Mouse (Mus musculus) cortical plate, adult 2 months (tissue): Measurements from ENCODE around the gene Nupr1. TPM values are rescaled to one million over a fixed set of nuclear protein-coding genes. Genes with fewer than 3 reads are reported as not detected.
A peak's percentile ranks its signal among the peaks of the same experiment; 100 is the strongest.

Experiments
- H3K27ac ChIP-seq: fragments of 200-500 bp; 2 replicates; pipeline ENCODE4 v1.5.1; 2012; ENCODE audit warnings: low read length, control low read depth, inconsistent platforms; ENCODE audit not compliant: insufficient read depth
- H3K4me1 ChIP-seq: fragments of 200-500 bp; 2 replicates; pipeline ENCODE4 v1.6.1; 2011; ENCODE audit warnings: low read length; ENCODE audit not compliant: control insufficient read depth, insufficient read depth
- H3K4me3 ChIP-seq: fragments of 200-500 bp; 2 replicates; pipeline ENCODE4 v1.5.1; 2011; ENCODE audit warnings: mild to moderate bottlenecking, low read length, control low read depth; ENCODE audit not compliant: insufficient read depth
- CTCF ChIP-seq: fragments of 200-500 bp; IDR thresholded peaks from 2 replicates; pipeline ENCODE4 v1.5.1; 2011; ENCODE audit warnings: mild to moderate bottlenecking, control low read depth, low read length; ENCODE audit not compliant: insufficient read depth; ENCODE audit errors: extremely low read depth
- POLR2A ChIP-seq: fragments of 200-500 bp; IDR thresholded peaks from 2 replicates; pipeline ENCODE4 v1.6.1; 2011; ENCODE audit warnings: mild to moderate bottlenecking, low read length, control low read depth; ENCODE audit not compliant: insufficient read depth; ENCODE audit errors: extremely low read depth
- polyA plus RNA-seq: library from polyadenylated mRNA; depleted of rRNA; stranded (reverse); fragments of >200 nt; gene quantifications from 2 replicates; pipeline ENCODE4 v1.2.3, GENCODE M21; 2012; rRNA removed

Gene Nupr1
- polyA plus RNA-seq, 1 experiment = 21.6 TPM

- no peak for TF ChIP-seq POLR2A
- TF ChIP-seq CTCF = no peak
- H3K27ac ChIP-seq = no peak within 1 kb of the TSS
- H3K4me3 ChIP-seq = no peak within 1 kb of the TSS
- no peaks in the 10 kb centered on the region for H3K4me1 ChIP-seq
Observed at GRCm38 (mm10) chr7:126585717-126586116, 44.9 kb downstream of the Nupr1 start, which contains the start of gene Cln3. TSS of gene Cln3 (minus strand) at chr7:126585817.

DNA sequence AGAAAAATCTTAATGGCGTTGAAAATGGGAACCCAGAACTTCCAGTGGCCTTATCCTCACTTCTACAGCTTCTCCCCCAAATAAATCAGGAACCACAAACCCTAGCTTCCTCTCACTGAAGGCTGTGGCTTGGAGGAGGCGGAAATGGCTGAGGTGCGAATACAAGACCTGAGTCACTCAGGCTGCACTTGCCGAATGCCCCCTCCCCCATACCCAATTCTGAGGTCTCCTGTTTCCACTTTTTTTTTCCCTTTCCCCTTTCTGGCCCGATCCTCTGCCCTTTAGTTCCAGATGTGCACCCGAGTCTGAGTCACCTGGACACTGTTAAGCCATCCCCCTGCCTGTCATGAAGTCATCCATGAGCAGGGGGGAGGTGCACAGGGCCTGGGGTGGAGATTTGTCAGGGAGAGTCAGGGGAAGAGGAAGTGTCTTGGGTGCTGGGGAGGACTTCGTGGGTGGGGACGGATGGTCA lies 46.1 kb downstream of the Nupr1 start, which contains the start of gene Apobr:
TSS of gene Apobr (plus strand) at position 437 of the 472 bp plus-strand sequence.
- H3K27ac ChIP-seq = no peak within 1 kb of the TSS
- no peaks in the 10 kb centered on the region for H3K4me1 ChIP-seq
- no peak for TF ChIP-seq CTCF
- TF ChIP-seq POLR2A = no peak
- H3K4me3 ChIP-seq = no peak within 1 kb of the TSS; the same call in 1 of the 2 replicates

- Histone ChIP-seq H3K4me1 (no peaks in the 10 kb centered on the region), H3K27ac (no peak overlapping the region), H3K4me3 (peak overlapping the region; percentile 42)
- TF ChIP-seq CTCF (no peak), POLR2A (no peak)
Observed at GRCm38 (mm10) chr7:126583761-126584160, 46.9 kb downstream of the Nupr1 start.

- peak; percentile 27; the same call in 1 of the 2 replicates for TF ChIP-seq POLR2A
- TF ChIP-seq CTCF = no peak
- H3K4me3 ChIP-seq = peak overlapping the region; percentile 42
- peak overlapping the region; percentile 7; the same call in 1 of the 2 replicates for H3K27ac ChIP-seq
- H3K4me1 ChIP-seq = no peaks in the 10 kb centered on the region
Observed at GRCm38 (mm10) chr7:126583251-126583709, 47.4 kb downstream of the Nupr1 start.

DNA sequence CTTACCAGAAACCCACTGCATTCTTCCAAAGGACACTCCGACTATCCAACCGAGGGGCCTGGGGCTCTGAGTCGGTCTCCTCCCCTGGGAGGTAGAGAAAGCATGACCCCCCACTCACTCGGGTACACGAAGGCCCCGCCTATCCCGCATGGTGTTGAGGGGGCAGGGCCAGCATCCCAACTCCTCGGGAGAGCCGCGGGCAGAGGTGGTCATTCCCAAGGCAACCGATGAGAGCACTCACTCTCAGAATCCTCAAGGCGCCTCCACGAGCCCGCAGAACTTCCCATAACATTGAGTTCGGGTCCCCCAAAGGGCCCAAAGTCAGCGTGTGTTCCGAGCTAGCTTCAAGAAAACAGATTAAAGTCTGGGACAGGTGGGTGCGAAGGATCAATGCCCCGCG lies 47.9 kb downstream of the Nupr1 start:
- Histone ChIP-seq H3K27ac (no peak overlapping the region), H3K4me3 (peak overlapping the region; percentile 42), H3K4me1 (no peaks in the 10 kb centered on the region)
- TF ChIP-seq CTCF = no peak
- TF ChIP-seq POLR2A = no peak

DNA sequence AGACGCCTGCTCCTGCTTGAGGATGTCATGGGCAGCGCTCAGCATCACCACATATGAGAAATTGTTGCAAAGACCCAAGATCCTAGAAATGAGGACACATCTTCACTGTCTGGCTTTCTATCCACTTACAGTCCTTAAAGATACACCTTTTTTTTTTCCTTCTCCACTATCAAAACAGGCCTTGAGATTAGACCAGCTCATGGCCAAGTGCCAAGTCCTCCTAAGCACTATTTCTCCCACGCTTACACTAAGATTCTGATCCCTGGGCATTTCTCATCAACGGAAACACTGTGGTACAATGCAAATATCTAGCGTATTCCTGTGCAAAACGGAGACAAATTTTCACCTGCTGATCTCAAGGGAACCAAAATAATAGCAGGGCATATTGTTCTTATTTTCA lies 49.0 kb downstream of the Nupr1 start:
- H3K4me1 ChIP-seq = no peaks in the 10 kb centered on the region
- H3K4me3 ChIP-seq = no peak overlapping the region
- H3K27ac ChIP-seq = no peak overlapping the region
- TF ChIP-seq POLR2A (no peak), CTCF (no peak)

DNA sequence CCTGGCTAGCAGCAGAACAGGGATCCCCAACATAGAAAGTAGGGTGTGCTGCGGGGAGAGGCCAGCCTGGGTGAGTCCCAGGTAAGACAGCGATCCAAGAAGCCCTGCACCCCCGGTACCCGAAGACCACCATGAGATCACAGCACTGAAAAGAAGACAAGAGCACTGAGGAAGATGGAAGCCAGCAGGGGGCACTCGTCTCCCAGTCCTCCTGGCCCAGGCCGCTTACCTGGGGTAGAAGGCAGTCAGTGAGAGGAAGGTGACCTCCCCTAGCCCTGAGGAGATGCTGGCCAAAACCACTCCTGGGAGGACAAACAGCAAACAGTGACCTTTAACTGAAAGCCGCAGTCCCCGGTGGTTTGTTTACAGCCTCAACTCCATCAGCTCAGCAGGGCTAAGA lies 51.5 kb downstream of the Nupr1 start:
- Histone ChIP-seq H3K4me1 (no peaks in the 10 kb centered on the region), H3K4me3 (no peak overlapping the region), H3K27ac (no peak overlapping the region)
- peak; percentile 49 for TF ChIP-seq CTCF
- no peak for TF ChIP-seq POLR2A

GRCm38 (mm10) chr7:126576946-126577345 lies 53.7 kb downstream of the Nupr1 start:
- TF ChIP-seq CTCF = peak; percentile 48
- TF ChIP-seq POLR2A = no peak
- Histone ChIP-seq H3K27ac (no peak overlapping the region), H3K4me3 (no peak overlapping the region), H3K4me1 (no peaks in the 10 kb centered on the region)

Other genes with a start within 250 kb of the Nupr1 start
- gene Nfatc2ip, start 234.1 kb downstream of the Nupr1 start, polyA plus RNA-seq = 6.3 and 6.4 TPM in 2 replicates
- 0.36 and 0.79 TPM in 2 replicates for gene Cd19, start 216.0 kb downstream of the Nupr1 start, polyA plus RNA-seq
- gene Rabep2, start 202.1 kb downstream of the Nupr1 start, polyA plus RNA-seq = 21.9 and 23.8 TPM in 2 replicates
- 0.52 and 0.57 TPM in 2 replicates for gene Atp2a1, start 167.8 kb downstream of the Nupr1 start, polyA plus RNA-seq
- gene Sh2b1, start 155.4 kb downstream of the Nupr1 start, polyA plus RNA-seq = 63.7 and 66.0 TPM in 2 replicates
- gene Tufm, start 143.5 kb downstream of the Nupr1 start, polyA plus RNA-seq = 90.1 and 96.8 TPM in 2 replicates
- gene Atxn2l, start 127.4 kb downstream of the Nupr1 start, polyA plus RNA-seq = 119 and 129 TPM in 2 replicates
- 102 and 103 TPM in 2 replicates for gene Eif3c, start 64.5 kb downstream of the Nupr1 start, polyA plus RNA-seq
- 0.84 and 0.93 TPM in 2 replicates for gene Apobr, start 45.9 kb downstream of the Nupr1 start, polyA plus RNA-seq
- gene Cln3, start 45.0 kb downstream of the Nupr1 start, polyA plus RNA-seq = 41.8 and 42.3 TPM in 2 replicates
- gene Il27, start 35.9 kb downstream of the Nupr1 start, polyA plus RNA-seq = 0.19 TPM in 1 of 2 replicates, not detected in the other
- 38.1 and 43.4 TPM in 2 replicates for gene Sgf29, start 18.4 kb upstream of the Nupr1 start, polyA plus RNA-seq
- gene Sult1a1, start 45.6 kb upstream of the Nupr1 start, polyA plus RNA-seq = 14.1 and 16.5 TPM in 2 replicates
- 51.2 and 55.8 TPM in 2 replicates for gene Bola2, start 64.5 kb upstream of the Nupr1 start, polyA plus RNA-seq
- gene Slx1b, start 64.9 kb upstream of the Nupr1 start, polyA plus RNA-seq = 31.2 and 33.8 TPM in 2 replicates
- gene Coro1a, start 76.9 kb upstream of the Nupr1 start, polyA plus RNA-seq = 204 and 218 TPM in 2 replicates
- gene Mapk3, start 128.7 kb upstream of the Nupr1 start, polyA plus RNA-seq = 246 and 283 TPM in 2 replicates
- 2.5 and 3.1 TPM in 2 replicates for gene Gdpd3, start 135.5 kb upstream of the Nupr1 start, polyA plus RNA-seq
- 539 and 545 TPM in 2 replicates for gene Ypel3, start 146.1 kb upstream of the Nupr1 start, polyA plus RNA-seq
- 1.4 and 1.6 TPM in 2 replicates for gene Tbx6, start 150.6 kb upstream of the Nupr1 start, polyA plus RNA-seq
- gene Ppp4c, start 161.6 kb upstream of the Nupr1 start, polyA plus RNA-seq = 75.4 and 77.7 TPM in 2 replicates
- 108 and 124 TPM in 2 replicates for gene Fam57b, start 166.8 kb upstream of the Nupr1 start, polyA plus RNA-seq
- 0.67 TPM in 1 of 2 replicates, not detected in the other for gene 4930451I11Rik, start 200.8 kb upstream of the Nupr1 start, polyA plus RNA-seq
- 45.9 and 52.6 TPM in 2 replicates for gene Doc2a, start 216.6 kb upstream of the Nupr1 start, polyA plus RNA-seq
- 58.5 and 69.2 TPM in 2 replicates for gene Hirip3, start 231.1 kb upstream of the Nupr1 start, polyA plus RNA-seq
- 55.6 and 59.3 TPM in 2 replicates for gene Ino80e, start 231.5 kb upstream of the Nupr1 start, polyA plus RNA-seq